Mouse (Mus musculus) forebrain, embryonic 11.5 days (tissue): Measurements from ENCODE around the gene Gm49486. TPM values are rescaled to one million over a fixed set of nuclear protein-coding genes. Genes with fewer than 3 reads are reported as not detected.

ENCODE experiments used
- ATAC-seq: fragments of 200-750 bp; cut with Nextera tagmentation; replicated peaks from 2 replicates; pipeline ENCODE4 v1.8.0; 2017; ENCODE audit warnings: moderate TSS enrichment; ENCODE audit not compliant: low FRiP score
- DNase-seq: peaks from one replicate; pipeline ENCODE4 v3.0.0-alpha.2; 2017; ENCODE audit warnings: low spot score
- H3K27ac ChIP-seq: fragments of 300-500 bp; sonication (generic); 2 replicates; pipeline ENCODE4 v1.5.1; 2014; ENCODE audit warnings: low read depth, low read length
- H3K27me3 ChIP-seq: fragments of 300-500 bp; sonication (generic); 2 replicates; pipeline ENCODE4 v1.6.1; 2014; ENCODE audit warnings: mild to moderate bottlenecking, low read length, mixed read lengths; ENCODE audit not compliant: control insufficient read depth, insufficient read depth
- H3K36me3 ChIP-seq: fragments of 300-500 bp; sonication (generic); 2 replicates; pipeline ENCODE4 v1.6.1; 2014; ENCODE audit warnings: mild to moderate bottlenecking, low read length, moderate library complexity, mixed read lengths; ENCODE audit not compliant: control insufficient read depth, insufficient read depth
- H3K4me1 ChIP-seq: fragments of 300-500 bp; sonication (generic); replicated peaks from 2 replicates; pipeline ENCODE4 v1.6.1; 2014; ENCODE audit warnings: low read length, mixed read lengths; ENCODE audit not compliant: control insufficient read depth, insufficient read depth
- H3K4me2 ChIP-seq: fragments of 300-500 bp; sonication (generic); 2 replicates; pipeline ENCODE4 v1.6.1; 2014; ENCODE audit warnings: low read depth, mild to moderate bottlenecking, low read length, moderate library complexity, mixed read lengths; ENCODE audit not compliant: severe bottlenecking
- H3K4me3 ChIP-seq: fragments of 300-500 bp; sonication (generic); 2 replicates; pipeline ENCODE4 v1.5.1; 2014; ENCODE audit warnings: low read depth, low read length
- H3K9ac ChIP-seq: fragments of 300-500 bp; sonication (generic); 2 replicates; pipeline ENCODE4 v1.6.1; 2014; ENCODE audit warnings: low read length
- H3K9me3 ChIP-seq: fragments of 300-500 bp; sonication (generic); 2 replicates; pipeline ENCODE4 v1.6.1; 2016; ENCODE audit warnings: low read length, mixed read lengths; ENCODE audit not compliant: control insufficient read depth
- WGBS: fragments of 180-500 bp; shearing (Covaris S2); extraction: QIAGEN DNeasy Blood & Tissue Kit; methylation state at CpG from one replicate; pipeline ENCODE4 v1.1.7; 2014; 5-methylcytosine and 5-hydroxymethylcytosine counted together
- polyA plus RNA-seq: library from polyadenylated mRNA; unstranded; fragments of >200 nt; fragmentation: Nextera tagmentation; extraction: Ambion mirVana; gene quantifications from 2 replicates; pipeline ENCODE4 v1.2.1, GENCODE M21; 2014

Gm49486 gene
- polyA plus RNA-seq, 1 experiment from 2014 or later, result 0.41 TPM

- no peak for ATAC-seq
- no peak overlapping the region for H3K9ac ChIP-seq
Observed at GRCm38 (mm10) chr15:79283371-79283770, 54.2 kb downstream of the Gm49486 start.

DNA sequence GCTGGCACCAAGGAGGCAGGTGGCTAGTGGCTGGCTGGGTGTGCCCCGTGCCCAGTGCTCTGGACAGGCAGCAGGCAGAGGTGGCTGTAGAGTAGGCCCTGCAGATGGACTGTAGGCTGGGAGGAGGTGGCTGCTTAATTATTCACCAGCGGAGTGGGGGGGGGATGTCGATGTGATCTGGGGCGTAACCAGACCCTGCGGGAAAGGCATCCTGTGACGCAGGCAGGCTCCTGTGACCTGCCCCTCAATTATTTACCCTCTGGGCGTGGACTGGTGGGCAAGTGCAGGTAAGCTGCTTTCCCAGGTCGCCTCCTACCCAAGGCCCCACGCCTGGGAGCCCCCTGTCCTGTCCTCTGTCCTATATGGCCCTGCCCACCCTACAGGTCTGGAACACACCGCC is 56.2 kb downstream of the Gm49486 start, which contains the start of gene Baiap2l2:
Gene Baiap2l2, minus strand, starts transcription at position 139 of the 400 bp plus-strand sequence.
- no peak for ATAC-seq
- 69% methylated on average over 10 of the region's 10 CpGs for WGBS
- H3K36me3 ChIP-seq, result no peaks in the 10 kb centered on the region
- H3K9me3 ChIP-seq, result no peaks in the 10 kb centered on the region
- H3K9ac ChIP-seq, result no peak within 1 kb of the TSS
- no peak for DNase-seq
- no peak within 1 kb of the TSS for H3K4me3 ChIP-seq
- H3K27me3 ChIP-seq, result no peaks in the 10 kb centered on the region
- H3K4me2 ChIP-seq, result no peak within 1 kb of the TSS
- H3K4me1 ChIP-seq, result no peaks in the 10 kb centered on the region
- H3K27ac ChIP-seq, result no peak within 1 kb of the TSS

More at GRCm38 (mm10) chr15:79283371-79283770, 54.2 kb downstream of the Gm49486 start:
- H3K9me3 ChIP-seq, result no peaks in the 10 kb centered on the region
- WGBS, result 85% methylated on average over 4 of the region's 4 CpGs
- no peak for DNase-seq
- no peak overlapping the region for H3K4me3 ChIP-seq
- no peak overlapping the region for H3K27ac ChIP-seq
- H3K36me3 ChIP-seq, result no peaks in the 10 kb centered on the region
- H3K4me2 ChIP-seq, result no peak overlapping the region
- H3K4me1 ChIP-seq, result no peaks in the 10 kb centered on the region
- H3K27me3 ChIP-seq, result no peaks in the 10 kb centered on the region

GRCm38 (mm10) chr15:79286141-79286540 is 57.0 kb downstream of the Gm49486 start:
- 89% methylated on average over 7 of the region's 7 CpGs for WGBS

DNA sequence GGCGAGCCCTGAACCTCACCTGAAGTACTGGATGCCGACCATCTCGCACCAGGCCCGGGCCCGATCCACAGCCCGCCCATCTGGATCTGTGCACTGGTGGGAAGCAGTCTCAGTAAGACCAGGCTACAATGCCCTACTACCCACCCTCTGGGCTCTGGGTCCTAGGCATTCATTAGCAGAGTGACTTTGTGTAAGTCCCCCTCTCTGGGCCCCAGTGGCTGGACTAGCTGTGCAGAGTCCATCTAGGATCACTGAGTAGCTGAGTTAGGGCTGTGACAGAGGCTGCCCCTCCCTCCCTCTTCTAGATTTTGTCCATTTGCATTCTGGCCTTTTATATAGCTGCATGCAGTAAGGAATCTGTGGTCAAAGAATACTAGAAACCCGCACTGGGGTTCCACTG is 57.9 kb downstream of the Gm49486 start:
- H3K27ac ChIP-seq, result no peak overlapping the region
- H3K9me3 ChIP-seq, result no peaks in the 10 kb centered on the region
- no peak overlapping the region for H3K9ac ChIP-seq
- H3K4me1 ChIP-seq, result no peaks in the 10 kb centered on the region
- DNase-seq (no peak), ATAC-seq (no peak)
- no peaks in the 10 kb centered on the region for H3K36me3 ChIP-seq
- WGBS, result 88% methylated on average over 7 of the region's 7 CpGs
- no peak overlapping the region for H3K4me3 ChIP-seq
- H3K27me3 ChIP-seq, result no peaks in the 10 kb centered on the region
- no peak overlapping the region for H3K4me2 ChIP-seq

More at GRCm38 (mm10) chr15:79286141-79286540, 57.0 kb downstream of the Gm49486 start:
- Histone ChIP-seq H3K27me3 (no peaks in the 10 kb centered on the region), H3K27ac (no peak overlapping the region), H3K4me3 (no peak overlapping the region), H3K36me3 (no peaks in the 10 kb centered on the region), H3K9ac (no peak overlapping the region), H3K4me1 (no peaks in the 10 kb centered on the region), H3K4me2 (no peak overlapping the region), H3K9me3 (no peaks in the 10 kb centered on the region)
- DNase-seq (no peak), ATAC-seq (no peak)

GRCm38 (mm10) chr15:79288387-79288786 is 59.2 kb downstream of the Gm49486 start:
- H3K9ac ChIP-seq, result no peak overlapping the region
- no peaks in the 10 kb centered on the region for H3K36me3 ChIP-seq
- no peaks in the 10 kb centered on the region for H3K27me3 ChIP-seq
- H3K4me2 ChIP-seq, result no peak overlapping the region
- H3K27ac ChIP-seq, result no peak overlapping the region
- H3K9me3 ChIP-seq, result no peaks in the 10 kb centered on the region
- ATAC-seq, result no peak
- WGBS, result 80% methylated on average over 3 of the region's 3 CpGs
- DNase-seq, result no peak
- H3K4me3 ChIP-seq, result no peak overlapping the region
- H3K4me1 ChIP-seq, result no peaks in the 10 kb centered on the region

- ATAC-seq, result no peak
- no peak for DNase-seq
- no peaks in the 10 kb centered on the region for H3K27me3 ChIP-seq
- no peak overlapping the region for H3K4me2 ChIP-seq
- H3K9me3 ChIP-seq, result no peaks in the 10 kb centered on the region
- 91% methylated on average over 12 of the region's 12 CpGs for WGBS
- no peak overlapping the region for H3K4me3 ChIP-seq
- H3K9ac ChIP-seq, result no peak overlapping the region
- H3K4me1 ChIP-seq, result no peaks in the 10 kb centered on the region
- H3K36me3 ChIP-seq, result no peaks in the 10 kb centered on the region
- H3K27ac ChIP-seq, result no peak overlapping the region
Observed at GRCm38 (mm10) chr15:79289441-79289840, 60.2 kb downstream of the Gm49486 start.

DNA sequence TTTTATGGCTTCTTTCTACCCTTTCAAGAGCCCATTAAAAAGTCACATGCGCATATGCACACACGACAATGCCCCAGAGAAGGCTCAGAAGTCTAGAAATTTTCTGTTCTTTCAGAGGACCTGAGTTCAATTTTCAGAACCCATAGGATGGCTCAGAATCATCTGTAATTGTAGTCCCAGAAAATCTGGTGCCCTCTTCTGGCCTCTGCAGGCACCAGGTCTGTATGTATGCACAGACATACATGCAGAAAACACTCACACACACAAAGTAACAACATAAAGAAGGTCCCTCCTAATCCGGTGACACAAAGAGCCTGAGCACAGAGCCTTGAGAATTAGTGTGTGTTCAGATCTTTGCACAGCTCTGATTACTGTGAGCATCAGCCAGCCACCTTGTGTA is 61.1 kb downstream of the Gm49486 start:
- Histone ChIP-seq H3K27ac (no peak overlapping the region), H3K4me1 (no peaks in the 10 kb centered on the region), H3K36me3 (no peaks in the 10 kb centered on the region), H3K27me3 (no peaks in the 10 kb centered on the region), H3K4me3 (no peak overlapping the region), H3K9ac (no peak overlapping the region), H3K9me3 (no peaks in the 10 kb centered on the region), H3K4me2 (no peak overlapping the region)
- DNase-seq (no peak), ATAC-seq (no peak)
- WGBS, result 85% methylated on average over 3 of the region's 3 CpGs

DNA sequence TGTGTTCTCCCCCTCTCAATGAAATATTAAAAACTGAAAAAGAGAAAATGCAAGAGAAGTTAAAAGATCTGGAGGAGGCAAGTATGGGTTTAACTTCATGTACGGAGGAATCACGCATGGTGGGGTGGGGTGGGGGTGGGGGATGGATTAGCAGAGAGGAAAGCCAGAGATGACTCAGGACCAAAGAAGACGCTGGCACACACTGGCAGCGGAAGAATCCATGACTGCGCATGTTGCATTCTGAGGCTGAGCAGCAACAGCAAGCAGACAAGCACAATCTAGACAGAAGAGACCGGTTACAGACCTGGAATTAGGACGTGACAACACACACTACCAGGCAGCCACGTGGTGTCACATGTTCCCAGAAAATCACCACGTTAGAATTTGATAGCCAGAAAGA is 63.6 kb downstream of the Gm49486 start:
- DNase-seq (no peak), ATAC-seq (no peak)
- H3K36me3 ChIP-seq, result no peaks in the 10 kb centered on the region
- H3K4me2 ChIP-seq, result no peak overlapping the region
- no peak overlapping the region for H3K9ac ChIP-seq
- H3K27me3 ChIP-seq, result no peaks in the 10 kb centered on the region
- H3K4me1 ChIP-seq, result no peaks in the 10 kb centered on the region
- no peak overlapping the region for H3K4me3 ChIP-seq
- 92% methylated on average over 9 of the region's 9 CpGs for WGBS
- H3K9me3 ChIP-seq, result no peaks in the 10 kb centered on the region
- no peak overlapping the region for H3K27ac ChIP-seq

- Histone ChIP-seq H3K9ac (no peak overlapping the region), H3K9me3 (no peaks in the 10 kb centered on the region), H3K4me3 (no peak overlapping the region), H3K4me1 (no peaks in the 10 kb centered on the region), H3K36me3 (no peaks in the 10 kb centered on the region), H3K4me2 (no peak overlapping the region), H3K27ac (no peak overlapping the region), H3K27me3 (no peaks in the 10 kb centered on the region)
- 91% methylated on average over 6 of the region's 6 CpGs for WGBS
- no peak for ATAC-seq
- DNase-seq, result no peak
Observed at GRCm38 (mm10) chr15:79298553-79298952, 69.4 kb downstream of the Gm49486 start.
